Mouse (Mus musculus) mouse embryonic stem cell (cell line): ENCODE data around the gene Igf2r.

Source experiments
- in situ Hi-C, 2 experiments: fragments of 300-500 bp; cut with MboI; formaldehyde crosslinking; loops; 1 replicate in 1 of 2; 3 replicates in 1 of 2; pipeline ENCODE4 v1.14.3; 2019 to 2020; ENCODE audit warnings: low sequenced_read_pairs in 2 of 2, low pct_unique_long_range_greater_than_20kb in 1 of 2, mixed read lengths in 1 of 2; ENCODE audit not compliant: unreplicated experiment in 1 of 2

Igf2r gene

GRCm38 (mm10) chr17:12725871-12726270 is 43.6 kb downstream of the Igf2r start:
- in situ Hi-C loops = no loop called here

DNA sequence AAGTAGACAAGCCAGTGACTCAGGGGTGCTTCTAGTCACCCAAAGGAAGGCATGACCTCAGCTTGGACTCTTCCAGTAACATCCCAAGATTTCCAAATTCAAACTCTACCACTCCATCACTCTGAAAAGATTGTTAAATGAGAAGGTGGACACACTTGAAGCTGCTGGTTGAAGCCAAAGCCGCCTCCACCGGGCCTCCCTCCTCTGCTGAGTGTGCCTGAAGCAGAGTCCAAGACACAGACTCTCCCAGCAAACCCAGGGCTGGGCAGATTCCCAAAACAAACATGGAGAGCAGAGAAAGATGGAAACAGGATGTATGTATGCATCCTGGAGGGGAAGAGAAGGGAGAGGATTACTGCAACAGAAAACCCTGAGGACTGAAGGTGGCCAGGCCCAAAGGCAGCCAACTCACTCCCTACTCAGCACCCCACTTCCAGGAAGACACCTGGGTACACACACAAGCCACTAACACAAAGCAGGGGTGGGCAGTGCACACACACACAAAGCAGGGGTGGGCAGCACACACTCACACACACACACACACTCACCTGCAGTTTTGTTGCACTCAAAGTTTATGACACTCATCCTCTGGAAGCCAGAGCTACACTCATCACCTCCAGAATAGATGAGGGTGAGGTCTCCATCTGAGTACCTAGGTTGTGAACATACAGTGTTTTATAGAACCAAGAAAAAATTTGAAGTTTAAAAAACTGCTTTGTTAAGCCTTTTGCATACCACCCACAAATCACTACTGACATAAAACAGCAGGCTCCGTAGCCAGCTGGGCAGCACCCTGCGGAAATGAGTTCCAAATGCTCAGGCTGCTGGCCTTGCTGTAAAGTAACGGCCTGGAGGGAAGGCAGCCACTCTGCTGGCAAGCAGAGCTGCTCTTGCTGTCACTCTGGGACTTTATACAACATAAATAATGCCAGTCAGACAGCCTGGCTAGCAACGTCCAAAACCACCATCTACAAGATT is 44.4 kb downstream of the Igf2r start:
- in situ Hi-C loops = no loop called here

GRCm38 (mm10) chr17:12723986-12724766 is 45.3 kb downstream of the Igf2r start:
- in situ Hi-C loops = no loop called here

GRCm38 (mm10) chr17:12722622-12723021 is 46.8 kb downstream of the Igf2r start:
- in situ Hi-C loops = no loop called here

- in situ Hi-C loops = no loop called here
Observed at GRCm38 (mm10) chr17:12721118-12721886, 48.2 kb downstream of the Igf2r start.

- in situ Hi-C loops = no loop called here
Observed at GRCm38 (mm10) chr17:12718251-12718650, 51.2 kb downstream of the Igf2r start.

DNA sequence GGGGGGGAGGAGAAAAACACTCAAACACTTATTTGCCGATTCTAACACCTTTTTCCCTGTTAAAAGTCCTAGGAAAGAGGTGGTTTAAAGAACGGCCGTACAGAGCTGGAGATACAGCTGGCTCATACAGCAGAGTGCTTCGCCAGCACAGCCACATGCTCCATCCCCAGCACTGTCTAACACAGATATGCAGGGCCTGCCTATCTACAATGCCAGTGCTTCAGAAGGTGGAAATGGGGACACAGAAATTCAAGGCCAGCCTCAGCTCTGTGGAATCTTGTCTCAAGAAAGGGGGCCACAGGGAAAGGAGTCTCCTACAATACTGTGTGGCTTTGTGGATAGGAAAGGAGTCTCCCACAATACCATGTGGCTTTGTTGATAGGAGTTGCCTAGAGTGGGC is 52.0 kb downstream of the Igf2r start:
- in situ Hi-C loops = no loop called here

- in situ Hi-C loops = no loop called here
Observed at GRCm38 (mm10) chr17:12715032-12715431, 54.4 kb downstream of the Igf2r start.

DNA sequence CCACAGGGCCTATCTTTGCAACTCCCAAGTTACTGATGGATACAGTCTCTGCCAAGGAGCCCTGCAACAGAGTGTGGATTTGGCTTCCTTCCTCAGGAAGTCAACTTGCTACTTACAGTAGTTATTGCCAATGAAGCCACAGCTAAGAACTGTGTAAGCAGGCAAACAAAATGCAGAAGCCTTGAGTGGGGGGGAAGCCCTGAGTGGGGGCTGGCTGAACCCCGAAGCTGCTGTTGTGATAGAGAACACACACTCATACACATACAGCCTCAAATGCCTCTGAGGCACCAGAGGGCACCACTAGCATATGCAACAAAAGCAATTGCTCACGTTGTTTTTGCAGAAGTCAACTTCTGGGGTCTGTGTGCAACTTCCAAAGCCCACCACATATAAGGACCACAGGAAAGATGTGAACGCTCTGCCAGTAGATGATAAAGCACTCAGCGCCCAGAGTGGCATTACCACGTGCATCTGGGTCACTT is 55.3 kb downstream of the Igf2r start:
- in situ Hi-C loops = no loop called here

DNA sequence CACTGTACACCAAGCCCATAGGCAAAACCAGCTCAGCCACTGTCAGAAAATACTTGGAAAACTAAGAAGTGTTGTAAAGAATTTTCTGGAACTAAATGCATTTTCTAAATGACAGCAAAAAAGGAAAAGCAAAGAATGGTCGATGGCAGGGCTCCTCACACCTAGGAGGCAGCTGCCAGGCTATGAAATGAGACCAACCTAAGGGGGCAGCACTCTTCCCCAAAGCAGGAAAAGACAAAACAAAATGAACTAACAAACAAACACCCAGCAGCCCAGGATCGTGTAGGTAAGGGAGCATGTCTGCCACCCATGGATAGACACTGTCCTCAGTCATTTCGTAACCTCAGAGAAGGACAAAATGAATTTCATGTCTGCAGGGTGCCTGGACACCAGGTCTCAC is 56.5 kb downstream of the Igf2r start:
- in situ Hi-C loops = no loop called here

- in situ Hi-C loops = no loop called here
Observed at GRCm38 (mm10) chr17:12712191-12712590, 57.3 kb downstream of the Igf2r start.

- in situ Hi-C loops = no loop called here
Observed at GRCm38 (mm10) chr17:12710976-12711375, 58.5 kb downstream of the Igf2r start.

GRCm38 (mm10) chr17:12710050-12710780 is 59.2 kb downstream of the Igf2r start:
- in situ Hi-C loops = no loop called here

- in situ Hi-C loops = no loop called here
Observed at GRCm38 (mm10) chr17:12708398-12708797, 61.1 kb downstream of the Igf2r start.

- in situ Hi-C loops = no loop called here
Observed at GRCm38 (mm10) chr17:12706590-12707049, 62.8 kb downstream of the Igf2r start.

GRCm38 (mm10) chr17:12702901-12703300 is 66.6 kb downstream of the Igf2r start:
- in situ Hi-C loops = no loop called here

DNA sequence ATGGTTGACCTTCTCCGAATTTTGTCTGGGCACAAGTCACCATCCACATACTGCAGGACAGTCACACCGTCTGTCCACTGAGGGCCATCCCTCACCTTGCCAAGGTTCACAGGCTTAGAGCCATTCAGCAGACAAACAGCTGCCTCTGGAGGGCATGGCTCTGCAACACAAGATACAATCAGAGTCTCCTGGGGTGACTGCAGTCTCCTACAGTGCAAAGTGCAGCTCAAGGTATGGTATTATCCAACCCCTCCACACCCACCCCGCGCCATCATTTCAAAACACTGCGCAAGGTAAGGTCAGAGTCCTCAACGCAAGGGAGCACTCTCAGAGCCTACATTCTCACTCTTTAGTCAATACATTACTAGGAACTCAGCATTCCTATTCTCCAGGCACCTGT is 69.1 kb downstream of the Igf2r start:
- in situ Hi-C loops = no loop called here

GRCm38 (mm10) chr17:12691899-12692298 is 77.6 kb downstream of the Igf2r start:
- in situ Hi-C loops = no loop called here
